Mouse (Mus musculus): ENCODE data around the gene Trip12.

- no peak for TF ChIP-seq CTCF (IDR thresholded peaks at IDR 0.05; ENCODE audit: low read depth, low read length)
- no peak for TF ChIP-seq POLR2A (IDR thresholded peaks at IDR 0.05; ENCODE audit: borderline replicate concordance, low read depth, low read length)
Measured at GRCm38 (mm10) chr1:84890005-84890393, 49.7 kb upstream of the Trip12 start.

Measured in bone marrow macrophage, adult 2 months (primary cell).